Mouse (Mus musculus): ENCODE results near the gene Plcb3. TPM values are rescaled to one million over a fixed set of nuclear protein-coding genes. Genes with fewer than 3 reads are reported as not detected.
A peak's percentile ranks its signal among the peaks of the same experiment; 100 is the strongest.

Gene Plcb3
- polyA plus RNA-seq, 1 experiment from 2014 or later = 48.2 TPM

DNA sequence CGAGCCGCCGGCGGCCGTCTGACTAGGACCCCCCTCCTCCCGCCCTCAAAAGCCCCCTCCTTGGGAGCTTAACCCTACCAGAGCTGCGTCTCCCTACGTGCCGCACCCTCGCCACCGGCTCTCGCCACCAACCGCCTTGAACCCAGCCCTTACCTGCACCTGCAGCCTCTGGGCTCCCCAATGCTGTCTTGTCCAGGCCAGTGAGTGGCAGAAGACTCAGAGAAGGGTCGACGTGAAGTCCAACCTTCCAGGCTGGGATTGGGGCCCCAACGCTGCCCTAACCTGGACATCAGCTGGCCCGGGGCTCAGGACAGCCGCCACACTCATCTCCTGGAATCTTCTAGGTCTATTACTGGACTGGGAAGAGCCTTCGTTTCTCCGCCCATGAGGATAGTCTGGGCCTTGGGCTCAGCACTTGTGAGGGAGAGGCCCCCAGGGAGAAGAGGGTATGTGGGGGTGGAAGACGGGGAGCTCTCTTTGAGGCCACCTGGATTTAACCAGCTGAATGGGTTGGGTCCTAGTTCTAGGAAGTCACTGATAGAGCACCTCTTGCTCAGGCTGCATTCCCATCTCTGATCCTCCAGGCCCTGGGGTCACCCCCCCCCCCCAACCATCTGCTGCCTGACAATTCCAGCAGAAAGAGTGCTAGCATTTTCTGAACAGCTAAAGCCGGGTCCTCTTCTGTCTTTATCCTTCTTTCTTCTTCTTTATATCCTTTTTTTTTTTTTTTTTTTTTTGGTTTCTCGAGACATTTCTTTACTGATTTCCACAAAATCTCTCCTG lies 41.9 kb downstream of the Plcb3 start, which contains the start of gene Kcnk4:
TSS of gene Kcnk4 (minus strand) at position 321 of the 783 bp plus-strand sequence.
- Histone ChIP-seq H3K27ac (replicated peaks) (no peak within 1 kb of the TSS), H3K4me1 (peaks cover 19% of the 10 kb centered on the region), H3K4me3 (replicated peaks) (peak within 1 kb of the TSS; percentile 50), H3K9me3 (replicated peaks) (no peaks in the 10 kb centered on the region), H3K27me3 (peaks cover 63% of the 10 kb centered on the region), H3K4me2 (replicated peaks) (peak within 1 kb of the TSS; percentile 94), H3K9ac (peak within 1 kb of the TSS; percentile 33; the same call in 1 of the 2 replicates), H3K36me3 (no peaks in the 10 kb centered on the region)
- 8% methylated on average over 23 of the region's 23 CpGs for WGBS
- ATAC-seq (ENCODE audit: insufficient number of reproducible peaks, low FRiP score, low TSS enrichment, low read depth) = no peak; the same call in 1 of the 2 replicates

DNA sequence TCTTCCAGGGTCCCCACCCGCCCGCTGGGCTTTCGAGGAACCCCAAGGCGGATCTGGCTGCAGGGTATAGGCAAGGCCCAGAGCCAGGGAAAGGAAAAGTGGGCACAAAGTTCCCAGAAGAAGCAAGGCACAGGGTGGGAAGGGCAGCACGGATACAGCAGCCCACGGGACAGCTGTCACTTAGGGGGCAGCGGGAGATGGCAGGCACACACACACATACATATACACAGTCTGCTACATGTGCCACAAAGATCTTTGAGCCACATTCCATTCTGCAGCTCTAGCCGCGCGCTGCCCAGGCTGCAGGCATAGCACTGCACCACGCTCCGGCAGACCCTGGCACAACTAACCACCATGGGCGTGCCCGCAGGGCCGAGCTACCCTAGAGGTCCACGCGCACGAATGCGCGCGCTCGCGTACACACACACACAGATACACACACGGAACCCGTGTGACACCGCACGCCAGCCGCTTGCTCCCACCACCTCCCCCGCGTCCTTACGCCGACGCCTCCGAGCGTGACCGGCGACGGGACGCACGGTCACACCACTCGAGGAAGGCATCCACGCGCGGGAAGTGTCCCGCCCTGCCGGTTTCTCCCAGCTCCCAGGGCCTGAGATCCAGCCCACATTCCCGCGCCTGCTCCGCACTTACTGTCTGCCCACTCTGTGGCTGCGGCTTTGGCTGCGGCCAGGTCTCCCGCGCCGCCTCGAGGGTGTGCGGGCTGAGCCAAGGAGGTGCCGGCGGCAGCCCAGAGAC lies 42.7 kb downstream of the Plcb3 start:
- Histone ChIP-seq H3K27me3 (peaks cover 71% of the 10 kb centered on the region), H3K27ac (replicated peaks) (no peak overlapping the region), H3K4me2 (replicated peaks) (peak overlapping the region; percentile 94), H3K4me3 (replicated peaks) (peak overlapping the region; percentile 50), H3K9me3 (replicated peaks) (no peaks in the 10 kb centered on the region), H3K36me3 (no peaks in the 10 kb centered on the region), H3K9ac (peak overlapping the region; percentile 33; the same call in 1 of the 2 replicates), H3K4me1 (peaks cover 18% of the 10 kb centered on the region)
- WGBS = 3% methylated on average over 58 of the region's 58 CpGs
- peak; percentile 48 for ATAC-seq (ENCODE audit: insufficient number of reproducible peaks, low FRiP score, low TSS enrichment, low read depth)

DNA sequence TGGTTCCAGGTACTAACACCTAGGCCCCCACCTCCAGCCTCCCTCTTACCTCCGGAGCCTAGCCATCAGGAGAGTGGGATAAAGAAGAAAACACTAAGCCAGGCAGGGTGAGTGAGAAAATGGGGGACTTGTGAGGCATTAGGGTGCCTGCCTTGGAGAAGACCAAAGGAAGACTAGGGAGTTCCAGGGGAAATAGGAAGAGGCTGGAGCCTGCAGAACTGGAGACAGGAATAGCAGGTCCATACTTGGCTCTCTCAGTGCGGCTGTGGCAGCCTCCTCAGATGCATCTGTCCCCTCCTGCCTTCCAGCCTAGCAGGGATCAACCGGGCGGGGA lies 43.2 kb downstream of the Plcb3 start:
- Histone ChIP-seq H3K4me1 (peaks cover 18% of the 10 kb centered on the region), H3K36me3 (no peaks in the 10 kb centered on the region), H3K9ac (no peak overlapping the region), H3K4me3 (replicated peaks) (peak overlapping the region; percentile 50; the same call in 1 of the 2 replicates), H3K4me2 (replicated peaks) (peak overlapping the region; percentile 94), H3K27me3 (peaks cover 73% of the 10 kb centered on the region), H3K27ac (replicated peaks) (no peak overlapping the region), H3K9me3 (replicated peaks) (no peaks in the 10 kb centered on the region)
- 14% methylated on average over 4 of the region's 4 CpGs for WGBS
- no peak for ATAC-seq (ENCODE audit: insufficient number of reproducible peaks, low FRiP score, low TSS enrichment, low read depth)

DNA sequence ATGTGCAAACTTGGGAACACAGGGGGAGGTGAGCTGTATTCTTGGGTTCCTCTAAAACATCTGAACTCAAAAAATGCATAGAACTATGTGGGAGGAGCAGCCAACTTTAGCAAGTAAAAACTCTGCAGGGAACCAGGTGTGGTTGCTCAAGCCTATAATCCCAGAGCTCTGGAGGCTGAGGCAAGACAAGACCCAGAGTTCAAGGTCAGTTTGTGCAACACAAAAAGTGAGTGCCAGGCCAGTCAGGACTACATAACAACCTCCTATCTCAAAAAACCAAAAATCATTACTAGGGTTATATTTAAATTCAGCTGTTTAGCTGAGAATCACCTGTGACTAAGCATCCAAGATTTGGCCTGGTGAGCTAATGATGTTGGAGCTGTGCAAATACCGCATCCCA lies 44.3 kb downstream of the Plcb3 start:
- Histone ChIP-seq H3K27me3 (peaks cover 84% of the 10 kb centered on the region), H3K9ac (no peak overlapping the region), H3K4me1 (peaks cover 20% of the 10 kb centered on the region), H3K4me3 (replicated peaks) (no peak overlapping the region), H3K4me2 (replicated peaks) (no peak overlapping the region), H3K27ac (replicated peaks) (no peak overlapping the region), H3K36me3 (no peaks in the 10 kb centered on the region), H3K9me3 (replicated peaks) (no peaks in the 10 kb centered on the region)
- 52% methylated on average over 1 of the region's 1 CpGs for WGBS
- no peak for ATAC-seq (ENCODE audit: insufficient number of reproducible peaks, low FRiP score, low TSS enrichment, low read depth)

DNA sequence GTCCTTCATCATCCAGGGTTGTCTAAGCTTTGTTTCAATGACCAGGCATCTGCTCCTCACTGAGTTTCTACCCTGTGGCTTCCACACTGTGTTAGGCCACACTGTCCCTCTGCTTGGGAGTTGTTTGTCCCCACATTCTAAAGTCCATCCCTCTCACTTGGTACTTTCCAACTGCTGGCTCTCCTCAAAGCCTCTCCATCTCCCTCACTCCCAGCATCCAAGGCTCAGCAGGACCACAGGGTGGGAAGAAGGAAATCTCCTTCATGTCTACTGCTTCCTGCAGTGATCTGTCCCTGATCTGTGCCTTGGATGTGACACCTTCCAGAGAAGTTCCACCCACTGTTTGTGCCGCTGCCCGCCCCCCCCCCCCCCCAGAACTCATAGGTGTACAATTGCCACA lies 45.3 kb downstream of the Plcb3 start:
- ATAC-seq (ENCODE audit: insufficient number of reproducible peaks, low FRiP score, low TSS enrichment, low read depth) = no peak
- Histone ChIP-seq H3K4me2 (replicated peaks) (no peak overlapping the region), H3K36me3 (no peaks in the 10 kb centered on the region), H3K27me3 (peaks cover 88% of the 10 kb centered on the region), H3K4me1 (peaks cover 27% of the 10 kb centered on the region), H3K4me3 (replicated peaks) (no peak overlapping the region), H3K27ac (replicated peaks) (no peak overlapping the region), H3K9ac (no peak overlapping the region), H3K9me3 (replicated peaks) (no peaks in the 10 kb centered on the region)
- 0% methylated on average over 2 of the region's 2 CpGs for WGBS

DNA sequence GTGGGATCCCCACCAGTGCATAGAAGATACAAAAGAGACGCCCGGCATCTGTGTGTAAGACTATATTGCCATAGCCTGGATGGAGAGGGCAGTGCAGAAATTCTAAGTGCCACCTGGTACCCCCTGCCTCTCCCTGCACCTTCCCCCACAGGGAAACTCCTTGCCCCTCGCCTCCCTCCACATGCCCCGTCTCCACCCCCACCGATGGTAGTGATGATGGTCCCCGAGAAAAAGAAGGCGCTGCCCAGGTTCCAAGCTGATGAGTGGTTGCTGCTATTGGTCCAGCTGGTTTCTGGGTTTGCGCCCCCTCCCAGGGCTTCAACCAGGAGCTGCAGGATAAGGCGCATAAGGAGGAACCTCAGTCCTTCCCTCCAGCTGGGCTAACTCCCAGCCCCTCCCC lies 48.2 kb downstream of the Plcb3 start:
- peak overlapping the region; percentile 33 for H3K4me3 ChIP-seq (replicated peaks)
- ATAC-seq (ENCODE audit: insufficient number of reproducible peaks, low FRiP score, low TSS enrichment, low read depth) = no peak
- 18% methylated on average over 9 of the region's 9 CpGs for WGBS

DNA sequence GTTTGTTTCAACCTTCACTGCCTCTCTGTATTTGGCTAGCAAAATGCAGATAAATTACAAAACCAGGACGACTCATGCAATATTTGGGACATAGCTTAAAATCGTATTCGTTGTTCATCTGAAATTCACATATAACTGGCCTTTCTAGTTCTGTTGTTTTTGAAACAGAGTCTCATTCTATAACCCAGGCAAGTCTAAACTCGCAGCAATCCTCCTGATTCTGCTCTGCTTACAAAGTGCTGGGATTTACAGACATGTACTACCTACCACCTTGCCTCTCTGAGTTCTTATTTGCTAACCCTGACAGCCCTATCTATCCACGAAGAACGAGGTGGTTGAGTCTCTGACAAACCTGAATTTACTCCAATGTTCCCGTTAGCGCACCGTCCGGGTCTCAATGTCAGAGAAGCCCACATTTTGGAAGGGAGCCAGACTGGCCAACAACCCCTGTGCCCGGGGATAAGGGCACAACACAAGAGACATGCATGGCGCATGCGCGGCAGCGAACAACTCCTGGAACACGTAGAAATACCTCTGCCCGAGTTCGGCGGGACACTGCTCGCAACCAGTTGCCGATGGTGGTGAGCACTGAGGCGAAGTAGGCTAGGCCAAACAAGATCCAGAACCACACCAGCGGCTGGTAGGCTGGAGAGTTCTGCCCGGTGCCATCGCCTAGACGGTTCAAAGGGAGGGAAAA lies 49.6 kb downstream of the Plcb3 start:
- Histone ChIP-seq H3K9ac (no peak overlapping the region), H3K27ac (replicated peaks) (peak overlapping the region; percentile 72), H3K4me2 (replicated peaks) (peak overlapping the region; percentile 51), H3K36me3 (no peaks in the 10 kb centered on the region), H3K9me3 (replicated peaks) (no peaks in the 10 kb centered on the region), H3K27me3 (peaks cover 82% of the 10 kb centered on the region), H3K4me3 (replicated peaks) (peak overlapping the region; percentile 33), H3K4me1 (peaks cover 32% of the 10 kb centered on the region)
- no peak for ATAC-seq (ENCODE audit: insufficient number of reproducible peaks, low FRiP score, low TSS enrichment, low read depth)
- 11% methylated on average over 26 of the region's 26 CpGs for WGBS

More for the DNA sequence above, 48.2 kb downstream of the Plcb3 start:
- no peaks in the 10 kb centered on the region for H3K36me3 ChIP-seq
- no peak overlapping the region for H3K27ac ChIP-seq (replicated peaks)
- peaks cover 88% of the 10 kb centered on the region for H3K27me3 ChIP-seq
- H3K4me2 ChIP-seq (replicated peaks) = peak overlapping the region; percentile 51
- H3K9ac ChIP-seq = no peak overlapping the region
- no peaks in the 10 kb centered on the region for H3K9me3 ChIP-seq (replicated peaks)
- peaks cover 28% of the 10 kb centered on the region for H3K4me1 ChIP-seq

DNA sequence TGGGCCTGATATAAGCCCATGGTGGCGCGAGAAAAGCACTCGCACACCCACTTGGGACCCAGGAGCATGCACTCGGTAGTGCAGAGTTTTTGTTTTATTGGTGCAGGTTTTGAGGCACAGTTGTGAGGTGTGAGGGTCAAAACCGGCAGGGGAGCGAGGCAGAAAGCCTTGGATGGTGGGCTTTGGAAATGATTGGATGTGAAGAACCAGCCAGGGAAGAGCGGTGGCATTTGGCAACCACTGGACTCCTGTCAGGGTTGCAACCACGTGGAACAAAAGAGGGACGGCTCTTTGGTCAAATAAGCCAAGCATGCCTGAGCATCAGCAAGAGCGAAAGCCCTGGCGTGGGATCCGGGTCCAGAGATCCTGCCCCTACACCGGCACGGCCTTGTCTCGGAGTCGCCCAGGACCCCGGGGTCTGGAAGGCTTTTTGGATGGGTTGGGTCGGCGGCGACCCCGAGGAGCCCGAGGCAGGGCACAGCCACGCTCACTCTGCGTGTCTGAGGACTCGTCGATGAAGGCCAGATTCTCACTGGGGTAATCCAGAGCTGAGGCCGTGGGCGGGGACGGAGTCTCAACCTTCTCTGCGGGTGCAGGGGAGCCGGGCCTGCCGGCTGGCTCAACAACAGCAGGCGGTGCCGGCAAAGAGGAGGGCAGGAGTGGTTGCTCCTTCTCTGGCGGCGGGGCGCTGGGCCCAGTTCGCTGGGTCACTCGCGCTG lies 50.5 kb downstream of the Plcb3 start:
- H3K4me1 ChIP-seq = peaks cover 34% of the 10 kb centered on the region
- H3K4me2 ChIP-seq (replicated peaks) = peak overlapping the region; percentile 51
- ATAC-seq (ENCODE audit: insufficient number of reproducible peaks, low FRiP score, low TSS enrichment, low read depth) = no peak
- H3K27me3 ChIP-seq = peaks cover 74% of the 10 kb centered on the region
- H3K27ac ChIP-seq (replicated peaks) = peak overlapping the region; percentile 72
- no peaks in the 10 kb centered on the region for H3K36me3 ChIP-seq
- H3K9ac ChIP-seq = no peak overlapping the region
- peak overlapping the region; percentile 33 for H3K4me3 ChIP-seq (replicated peaks)
- H3K9me3 ChIP-seq (replicated peaks) = no peaks in the 10 kb centered on the region
- WGBS = 11% methylated on average over 40 of the region's 40 CpGs

DNA sequence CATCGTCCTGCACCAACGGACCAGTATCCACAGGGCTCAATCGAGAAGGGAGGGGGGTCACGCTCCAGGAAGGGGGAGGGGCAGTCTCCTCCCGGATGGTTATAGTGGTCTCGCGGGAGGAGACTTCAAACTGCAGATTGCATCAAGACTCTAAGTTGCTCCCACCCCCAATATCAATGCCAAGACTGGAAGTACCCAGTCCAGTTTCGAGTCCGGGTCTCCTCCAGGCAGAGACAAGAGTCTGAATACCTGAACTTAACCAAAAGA lies 51.0 kb downstream of the Plcb3 start, which contains the start of gene Catsperz:
TSS of gene Catsperz (minus strand) at position 74 of the 267 bp plus-strand sequence.
- peak within 1 kb of the TSS; percentile 33 for H3K4me3 ChIP-seq (replicated peaks)
- H3K36me3 ChIP-seq = no peaks in the 10 kb centered on the region
- 3% methylated on average over 9 of the region's 9 CpGs for WGBS
- peak within 1 kb of the TSS; percentile 51 for H3K4me2 ChIP-seq (replicated peaks)
- peaks cover 69% of the 10 kb centered on the region for H3K27me3 ChIP-seq
- H3K9me3 ChIP-seq (replicated peaks) = no peaks in the 10 kb centered on the region
- ATAC-seq (ENCODE audit: insufficient number of reproducible peaks, low FRiP score, low TSS enrichment, low read depth) = no peak
- H3K9ac ChIP-seq = no peak within 1 kb of the TSS
- H3K27ac ChIP-seq (replicated peaks) = peak within 1 kb of the TSS; percentile 72
- peaks cover 39% of the 10 kb centered on the region for H3K4me1 ChIP-seq

DNA sequence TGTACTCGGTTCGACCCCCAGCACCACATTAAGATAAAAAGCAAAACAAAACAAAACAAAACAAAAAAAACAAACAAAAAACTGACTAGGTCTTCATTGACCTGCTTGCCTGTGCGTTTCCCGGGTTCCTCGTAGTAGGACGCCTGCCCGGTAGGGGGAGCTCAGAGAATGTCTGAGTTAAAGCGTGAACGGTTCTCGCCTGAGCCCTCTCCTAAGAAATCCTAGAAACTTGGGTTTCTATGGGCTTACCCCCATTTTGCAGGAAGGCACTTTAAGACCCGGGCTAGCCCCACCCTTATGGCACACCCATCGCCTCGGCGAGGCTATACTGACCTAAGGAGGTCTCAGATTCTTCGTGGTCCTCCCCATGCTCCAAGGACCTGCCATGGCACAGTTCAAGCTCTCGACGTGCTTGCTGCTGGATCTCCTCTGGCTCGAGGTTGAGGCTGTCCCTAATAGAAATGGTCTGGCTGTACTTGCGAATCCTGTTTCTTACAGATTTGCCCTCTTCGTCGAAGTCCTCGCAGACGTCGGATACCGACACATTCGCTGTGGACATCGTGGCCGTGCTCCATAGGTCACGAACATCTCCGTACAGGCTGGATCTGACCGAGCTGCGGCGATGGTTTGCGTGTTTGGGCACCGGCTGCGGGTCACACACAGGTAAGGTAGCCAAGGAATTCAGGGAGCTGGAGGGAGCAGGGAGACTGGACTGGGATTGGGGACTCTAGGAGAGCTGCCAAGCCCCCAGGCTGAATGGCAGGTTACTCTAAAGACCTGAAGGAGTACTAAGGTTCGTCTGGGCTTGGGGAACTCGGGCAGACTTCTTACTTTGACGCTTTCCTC lies 51.6 kb downstream of the Plcb3 start:
- H3K9ac ChIP-seq = no peak overlapping the region
- 2% methylated on average over 39 of the region's 39 CpGs for WGBS
- peak overlapping the region; percentile 51 for H3K4me2 ChIP-seq (replicated peaks)
- no peaks in the 10 kb centered on the region for H3K36me3 ChIP-seq
- peak overlapping the region; percentile 33 for H3K4me3 ChIP-seq (replicated peaks)
- H3K27me3 ChIP-seq = peaks cover 65% of the 10 kb centered on the region
- no peak for ATAC-seq (ENCODE audit: insufficient number of reproducible peaks, low FRiP score, low TSS enrichment, low read depth)
- no peaks in the 10 kb centered on the region for H3K9me3 ChIP-seq (replicated peaks)
- no peak overlapping the region for H3K27ac ChIP-seq (replicated peaks)
- peaks cover 45% of the 10 kb centered on the region for H3K4me1 ChIP-seq
